In the genomic region with DNA sequence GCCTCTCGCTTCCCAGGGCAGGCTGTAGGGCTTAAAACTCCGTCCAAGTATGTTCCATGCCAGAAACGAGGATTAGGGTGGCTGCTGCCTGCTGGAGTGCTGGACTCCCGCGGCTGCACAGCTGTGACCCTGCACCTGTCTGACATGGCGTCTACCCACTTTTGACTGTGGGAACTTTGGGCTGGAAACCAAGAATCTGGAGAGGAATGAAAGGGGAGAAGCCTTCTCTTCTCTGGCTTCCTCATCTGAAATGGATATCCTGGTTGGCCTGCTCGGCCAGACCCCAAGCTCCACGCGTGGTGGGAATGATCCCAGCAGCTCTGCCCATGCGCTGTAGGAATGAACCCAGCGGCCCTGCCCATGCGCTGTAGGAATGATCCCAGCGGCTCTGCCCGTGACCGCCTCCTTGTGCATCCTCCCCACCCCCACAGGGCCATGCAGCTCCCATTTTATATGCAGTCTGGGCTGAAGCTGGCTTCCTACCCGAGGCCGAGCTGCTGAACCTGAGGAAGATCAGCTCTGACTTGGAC, we compare ENCODE assay signal across 11 mouse cellular contexts. TPM values are rescaled to one million over a fixed set of nuclear protein-coding genes. Genes with fewer than 3 reads are reported as not detected.
DNase-seq lines count a peak whose midpoint lies in the region; ATAC-seq and TF ChIP-seq lines count a peak whose summit lies in the region.
"Had no signal": no experiment of that assay in that cellular context is flagged by ENCODE, and none has a peak within 500 bp of the region (broad histone marks: within the 10 kb centered on the region; RNA-seq: fewer than 3 reads in every experiment).

No protein-coding gene starts in this region.

- intact Hi-C loops in left cerebral cortex, postnatal 36 days (cut with DNase I) = no loop called here

- no peak overlapping the region for H3K27ac ChIP-seq in hindbrain, embryonic 16.5 days (ENCODE audit: low read depth, low read length)
- no peak overlapping the region for H3K27ac ChIP-seq in hindbrain, embryonic 11.5 days (ENCODE audit: low read depth, low read length)
- H3K27ac ChIP-seq in kidney, postnatal 0 days = no peak overlapping the region

- H3K4me2 ChIP-seq in hindbrain, embryonic 16.5 days (ENCODE audit: low read length) = no peak overlapping the region
- no peak overlapping the region for H3K4me2 ChIP-seq in hindbrain, embryonic 11.5 days (replicated peaks; ENCODE audit: low read depth, low read length)
- no peak overlapping the region for H3K4me2 ChIP-seq in kidney, postnatal 0 days (ENCODE audit: low read length)

- H3K4me3 ChIP-seq in hindbrain, embryonic 16.5 days (ENCODE audit: low read length) = no peak overlapping the region
- no peak overlapping the region for H3K4me3 ChIP-seq in hindbrain, embryonic 11.5 days (ENCODE audit: low read depth, low read length)
- peak overlapping the region; percentile 33; the same call in 1 of the 2 replicates for H3K4me3 ChIP-seq in G1E (ENCODE audit: low read depth, low read length)
- H3K4me3 ChIP-seq in kidney, postnatal 0 days (replicated peaks; ENCODE audit: low read depth, low read length) = no peak overlapping the region

- ATAC-seq in hindbrain, embryonic 16.5 days = peak; percentile 21; the same call in 1 of the 2 replicates
- no peak for ATAC-seq in hindbrain, embryonic 11.5 days (ENCODE audit: low FRiP score)
- ATAC-seq in G1E (ENCODE audit: extremely low read depth, insufficient number of reproducible peaks, low FRiP score, poor library complexity, severe bottlenecking) = no peak
- ATAC-seq in kidney, postnatal 0 days (replicated peaks; ENCODE audit: low FRiP score, low read depth) = no peak
- no peak for ATAC-seq in monocyte, adult 5-6 weeks (replicated peaks; ENCODE audit: insufficient number of reproducible peaks, low FRiP score, low TSS enrichment, poor library complexity, severe bottlenecking)
- ATAC-seq: forebrain, embryonic 14.5 days had no signal

- H3K9me3 ChIP-seq in hindbrain, embryonic 16.5 days (ENCODE audit: control insufficient read depth, low read length) = no peaks in the 10 kb centered on the region
- H3K9me3 ChIP-seq in hindbrain, embryonic 11.5 days (ENCODE audit: control insufficient read depth, low read length) = no peaks in the 10 kb centered on the region
- no peaks in the 10 kb centered on the region for H3K9me3 ChIP-seq in G1E (replicated peaks)
- no peaks in the 10 kb centered on the region for H3K9me3 ChIP-seq in kidney, postnatal 0 days (replicated peaks; ENCODE audit: low read length)

- peaks cover 25% of the 10 kb centered on the region for H3K36me3 ChIP-seq in hindbrain, embryonic 16.5 days (ENCODE audit: control insufficient read depth, insufficient read depth, low read length)
- no peaks in the 10 kb centered on the region; the same call in 1 of the 2 replicates for H3K36me3 ChIP-seq in hindbrain, embryonic 11.5 days (ENCODE audit: control insufficient read depth, insufficient read depth, low read length)
- H3K36me3 ChIP-seq in G1E (replicated peaks) = peaks cover 92% of the 10 kb centered on the region
- peaks cover 42% of the 10 kb centered on the region; the same call in 1 of the 2 replicates for H3K36me3 ChIP-seq in kidney, postnatal 0 days (ENCODE audit: insufficient read depth, low read length)

- H3K4me1 ChIP-seq in hindbrain, embryonic 16.5 days (ENCODE audit: control insufficient read depth, insufficient read depth, low read depth, low read length) = peaks cover 5% of the 10 kb centered on the region
- H3K4me1 ChIP-seq in hindbrain, embryonic 11.5 days (replicated peaks; ENCODE audit: control insufficient read depth, insufficient read depth, low read length) = no peaks in the 10 kb centered on the region
- peaks cover 86% of the 10 kb centered on the region for H3K4me1 ChIP-seq in G1E (ENCODE audit: insufficient read depth, low read depth, low read length)
- H3K4me1 ChIP-seq in kidney, postnatal 0 days (replicated peaks; ENCODE audit: insufficient read depth, low read length) = peaks cover 4% of the 10 kb centered on the region; the same call in 1 of the 2 replicates

- DNase-seq in hindbrain, embryonic 11.5 days (ENCODE audit: low spot score) = no peak
- no peak for DNase-seq in G1E (ENCODE audit: low spot score)
- DNase-seq in cerebellum, postnatal 10 days = peak; percentile 81 to 87
- DNase-seq in kidney, postnatal 0 days (ENCODE audit: low spot score) = peak; percentile 27
- DNase-seq in thymus, postnatal 0 days (ENCODE audit: low spot score) = no peak
- DNase-seq in left cerebral cortex, postnatal 36 days (ENCODE audit: low spot score in 2 of 2) = no peak
- DNase-seq: B cell, adult 2 months; retina, postnatal 1 day had no signal

- H3K9ac ChIP-seq in hindbrain, embryonic 16.5 days (ENCODE audit: low read depth, low read length) = no peak overlapping the region
- no peak overlapping the region for H3K9ac ChIP-seq in hindbrain, embryonic 11.5 days (ENCODE audit: low read depth, low read length)
- no peak overlapping the region for H3K9ac ChIP-seq in kidney, postnatal 0 days (ENCODE audit: low read depth, low read length)

- 82% methylated on average over 17 of the region's 17 CpGs for WGBS in hindbrain, embryonic 16.5 days
- WGBS in hindbrain, embryonic 11.5 days = 90% methylated on average over 17 of the region's 17 CpGs
- WGBS in kidney, postnatal 0 days = 66% methylated on average over 17 of the region's 17 CpGs

- no peak for TF ChIP-seq CTCF in G1E (IDR thresholded peaks at IDR 0.05; ENCODE audit: low read depth, low read length)
- TF ChIP-seq CTCF in kidney, postnatal 0 days (IDR thresholded peaks at IDR 0.05; ENCODE audit: low read depth) = no peak

- no peaks in the 10 kb centered on the region for H3K27me3 ChIP-seq in hindbrain, embryonic 16.5 days (replicated peaks; ENCODE audit: control insufficient read depth, insufficient read depth, low read length)
- no peaks in the 10 kb centered on the region for H3K27me3 ChIP-seq in hindbrain, embryonic 11.5 days (ENCODE audit: control insufficient read depth, insufficient read depth, low read length)
- H3K27me3 ChIP-seq in G1E (ENCODE audit: insufficient read depth, low read length) = no peaks in the 10 kb centered on the region
- no peaks in the 10 kb centered on the region for H3K27me3 ChIP-seq in kidney, postnatal 0 days (ENCODE audit: insufficient read depth, low read length)

RNA-seq across cellular contexts. Expression of gene Tkt, which starts 11.2 kb away (rescaled TPM):
- 301 and 314 TPM in 2 replicates for polyA plus RNA-seq in hindbrain, embryonic 16.5 days (2015; fragmentation: Nextera tagmentation; extraction: Ambion mirVana)
- polyA plus RNA-seq in hindbrain, embryonic 11.5 days (2014; fragmentation: Nextera tagmentation; extraction: Ambion mirVana) = 65.8 and 131 TPM in 2 replicates
- 143 and 146 TPM in 2 replicates for total RNA-seq in G1E (2014; fragmentation: Nextera tagmentation)
- 550 and 661 TPM in 2 replicates for total RNA-seq in G1E (2017)
- 1,030 and 1,086 TPM in 2 replicates for polyA plus RNA-seq in G1E (2012)
- 238 and 253 TPM in 2 replicates for polyA plus RNA-seq in kidney, postnatal 0 days (2015; fragmentation: Nextera tagmentation; extraction: Ambion mirVana)
- polyA plus RNA-seq in thymus, postnatal 0 days (2015; fragmentation: Nextera tagmentation; extraction: Ambion mirVana) = 246 and 255 TPM in 2 replicates
- total RNA-seq in monocyte, adult 5-6 weeks (2017) = 278 to 467 TPM (median 383 TPM) in 3 replicates
- total RNA-seq in left cerebral cortex, postnatal 36 days (2021) = 100 to 1,000 TPM; 160 to 179 TPM

Comparison
In these comparisons a context has a peak if more than half of its experiments do, and no peak if none do; other contexts are left out.
1. DNase-seq: peak in cerebellum, postnatal 10 days (2 of 2) and kidney, postnatal 0 days (single experiment); none in hindbrain, embryonic 11.5 days (single experiment), G1E (single experiment), thymus, postnatal 0 days (single experiment) and left cerebral cortex, postnatal 36 days (0 of 2).